Mouse (Mus musculus) liver, postnatal 0 days (tissue): Measurements from ENCODE around the gene Ccng1. TPM values are rescaled to one million over a fixed set of nuclear protein-coding genes. Genes with fewer than 3 reads are reported as not detected.

ENCODE experiments used
- ATAC-seq: fragments of 200-750 bp; cut with Nextera tagmentation; 2 replicates; pipeline ENCODE4 v1.8.0; 2017; ENCODE audit warnings: mild to moderate bottlenecking, moderate library complexity
- DNase-seq: peaks from one replicate; pipeline ENCODE4 v3.0.0-alpha.2; 2016
- H3K27ac ChIP-seq: fragments of 300-500 bp; sonication (generic); 2 replicates; pipeline ENCODE4 v1.5.1; 2014; ENCODE audit warnings: antibody characterized with exemption, moderate library complexity, mild to moderate bottlenecking, low read depth
- H3K27me3 ChIP-seq: fragments of 300-500 bp; sonication (generic); 2 replicates; pipeline ENCODE4 v1.6.1; 2014; ENCODE audit warnings: low read length, control low read depth, mixed read lengths; ENCODE audit not compliant: insufficient read depth
- H3K36me3 ChIP-seq: fragments of 300-500 bp; sonication (generic); replicated peaks from 2 replicates; pipeline ENCODE4 v1.6.1; 2014; ENCODE audit warnings: mild to moderate bottlenecking, control low read depth, low read length, moderate library complexity, mixed read lengths; ENCODE audit not compliant: insufficient read depth
- H3K4me1 ChIP-seq: fragments of 300-500 bp; sonication (generic); 2 replicates; pipeline ENCODE4 v1.6.1; 2014; ENCODE audit warnings: antibody characterized with exemption, mild to moderate bottlenecking, control low read depth; ENCODE audit not compliant: insufficient read depth
- H3K4me2 ChIP-seq: fragments of 300-500 bp; sonication (generic); 2 replicates; pipeline ENCODE4 v1.6.1; 2014; ENCODE audit warnings: low read depth, mild to moderate bottlenecking, low read length, moderate library complexity, mixed read lengths
- H3K4me3 ChIP-seq: fragments of 300-500 bp; sonication (generic); 2 replicates; pipeline ENCODE4 v1.5.1; 2014; ENCODE audit warnings: low read depth, low read length
- H3K9ac ChIP-seq: fragments of 300-500 bp; sonication (generic); replicated peaks from 2 replicates; pipeline ENCODE4 v1.6.1; 2014; ENCODE audit warnings: mild to moderate bottlenecking, moderate library complexity
- H3K9me3 ChIP-seq: fragments of 300-500 bp; sonication (generic); 2 replicates; pipeline ENCODE4 v1.6.1; 2016; ENCODE audit warnings: mild to moderate bottlenecking, control low read depth, low read length, mixed read lengths
- CTCF ChIP-seq: sonication (generic); IDR thresholded peaks from 2 replicates; pipeline ENCODE4 v1.5.1; 2016; ENCODE audit warnings: antibody characterized with exemption, low read depth
- EP300 ChIP-seq: IDR thresholded peaks from 2 replicates; pipeline ENCODE4 v1.6.1; 2016; ENCODE audit warnings: antibody characterized with exemption, low read depth, mild to moderate bottlenecking
- WGBS: fragments of 180-500 bp; shearing (Covaris S2); extraction: QIAGEN DNeasy Blood & Tissue Kit; methylation state at CpG from one replicate; pipeline ENCODE4 v1.1.7; 2014; ENCODE audit not compliant: insufficient replicate concordance; 5-methylcytosine and 5-hydroxymethylcytosine counted together
- polyA plus RNA-seq: library from polyadenylated mRNA; unstranded; fragments of >200 nt; fragmentation: Nextera tagmentation; extraction: Ambion mirVana; gene quantifications from 2 replicates; pipeline ENCODE4 v1.2.1, GENCODE M21; 2015

Ccng1 gene
- polyA plus RNA-seq: 11.3 and 11.7 TPM in 2 replicates

DNA sequence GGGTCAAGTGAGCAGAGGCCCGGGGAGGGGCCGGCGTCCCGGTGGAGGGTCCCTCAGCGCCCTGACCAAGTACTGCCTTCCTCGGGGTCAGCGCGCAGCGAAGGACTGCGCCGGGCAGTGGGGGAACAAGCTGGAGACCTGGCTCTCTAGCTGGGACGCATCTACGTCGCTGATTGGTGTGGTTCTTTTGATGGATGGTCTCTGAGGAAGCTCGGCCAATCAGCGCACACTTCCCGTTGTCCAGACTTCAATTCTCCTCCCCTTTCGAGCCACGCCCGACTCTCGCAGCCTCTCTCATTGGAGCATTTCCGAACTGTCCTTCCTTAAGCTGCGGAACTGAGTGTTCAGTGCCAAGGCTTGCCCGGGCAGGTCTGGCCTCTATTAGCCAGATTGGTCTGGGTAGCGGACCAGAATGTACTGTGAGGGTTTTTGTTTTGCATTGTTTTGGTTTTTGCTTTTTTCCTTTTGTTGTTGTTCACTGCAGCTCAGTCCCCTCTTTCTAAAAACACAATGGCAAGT is at the start of gene Ccng1:
Gene Ccng1 (minus strand): TSS at position 203 of the 519 bp plus-strand sequence.
- Histone ChIP-seq H3K4me2 (peak within 1 kb of the TSS; percentile 86), H3K27ac (peak within 1 kb of the TSS; percentile 84), H3K36me3 (peaks cover 16% of the 10 kb centered on the region), H3K27me3 (no peaks in the 10 kb centered on the region), H3K4me3 (peak within 1 kb of the TSS; percentile 97), H3K9ac (peak within 1 kb of the TSS; percentile 95), H3K4me1 (peaks cover 7% of the 10 kb centered on the region), H3K9me3 (no peaks in the 10 kb centered on the region)
- DNase-seq: peak; percentile 93
- ATAC-seq: peak; percentile 99
- TF ChIP-seq EP300 (no peak), CTCF (no peak)
- WGBS: under 1% methylated on average over 25 of the region's 25 CpGs

GRCm38 (mm10) chr11:40790307-40790706 is 35.2 kb upstream of the Ccng1 start:
- 59% methylated on average over 5 of the region's 5 CpGs for WGBS
- Histone ChIP-seq H3K27ac (no peak overlapping the region), H3K9ac (no peak overlapping the region), H3K9me3 (no peaks in the 10 kb centered on the region), H3K36me3 (no peaks in the 10 kb centered on the region), H3K4me1 (no peaks in the 10 kb centered on the region), H3K27me3 (no peaks in the 10 kb centered on the region), H3K4me2 (no peak overlapping the region), H3K4me3 (no peak overlapping the region)
- ATAC-seq (no peak), DNase-seq (no peak)
- no peak for TF ChIP-seq CTCF
- TF ChIP-seq EP300: no peak

DNA sequence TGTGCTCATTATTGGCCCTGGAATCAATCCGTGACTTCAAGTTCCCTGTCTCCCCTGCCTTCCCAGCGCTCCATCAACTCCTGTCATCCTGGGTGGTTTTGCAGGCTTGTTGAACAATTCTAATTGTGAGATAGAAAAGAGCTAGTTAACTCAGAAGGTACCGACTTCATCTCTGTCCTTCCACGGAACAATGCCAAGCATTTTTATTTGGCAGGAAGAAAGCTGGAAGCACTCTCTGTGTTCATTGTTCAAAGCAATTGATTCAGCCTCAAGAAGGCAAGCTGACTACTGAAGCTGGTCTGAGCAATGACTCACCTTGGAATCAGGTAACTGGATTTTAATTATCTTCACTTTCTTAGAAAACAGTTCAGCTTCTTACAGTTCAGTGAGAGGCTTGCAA is 34.6 kb upstream of the Ccng1 start:
- H3K4me2 ChIP-seq: no peak overlapping the region
- DNase-seq (no peak), ATAC-seq (no peak)
- H3K27me3 ChIP-seq: no peaks in the 10 kb centered on the region
- no peak overlapping the region for H3K27ac ChIP-seq
- WGBS: 56% methylated on average over 4 of the region's 4 CpGs
- no peaks in the 10 kb centered on the region for H3K9me3 ChIP-seq
- no peaks in the 10 kb centered on the region for H3K4me1 ChIP-seq
- TF ChIP-seq EP300: no peak
- TF ChIP-seq CTCF: no peak
- H3K36me3 ChIP-seq: no peaks in the 10 kb centered on the region
- H3K4me3 ChIP-seq: no peak overlapping the region
- no peak overlapping the region for H3K9ac ChIP-seq

DNA sequence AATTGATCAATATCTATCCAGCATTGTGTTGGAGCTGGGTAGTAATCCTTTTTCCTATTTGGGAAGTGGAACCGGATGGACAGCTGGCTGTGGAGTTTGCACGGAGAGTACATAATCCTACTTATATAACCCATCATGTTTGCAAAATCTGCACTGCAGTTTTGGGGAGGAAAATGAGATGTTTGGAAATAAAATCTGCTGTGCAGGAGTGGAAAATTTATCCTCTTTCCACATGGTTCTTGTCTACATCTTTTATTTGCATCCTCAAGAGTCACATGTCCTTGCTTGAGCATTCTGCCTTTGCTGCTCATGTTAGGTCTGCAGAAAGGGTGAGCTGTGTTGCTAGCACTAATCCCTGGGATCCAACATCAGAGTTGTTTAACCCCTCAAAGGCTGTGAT is 31.8 kb upstream of the Ccng1 start:
- Histone ChIP-seq H3K27ac (no peak overlapping the region), H3K4me3 (no peak overlapping the region), H3K9ac (no peak overlapping the region), H3K4me2 (no peak overlapping the region), H3K9me3 (no peaks in the 10 kb centered on the region), H3K27me3 (no peaks in the 10 kb centered on the region), H3K4me1 (no peaks in the 10 kb centered on the region), H3K36me3 (no peaks in the 10 kb centered on the region)
- TF ChIP-seq CTCF (no peak), EP300 (no peak)
- no peak for DNase-seq
- WGBS: 81% methylated on average over 2 of the region's 2 CpGs
- no peak for ATAC-seq

DNA sequence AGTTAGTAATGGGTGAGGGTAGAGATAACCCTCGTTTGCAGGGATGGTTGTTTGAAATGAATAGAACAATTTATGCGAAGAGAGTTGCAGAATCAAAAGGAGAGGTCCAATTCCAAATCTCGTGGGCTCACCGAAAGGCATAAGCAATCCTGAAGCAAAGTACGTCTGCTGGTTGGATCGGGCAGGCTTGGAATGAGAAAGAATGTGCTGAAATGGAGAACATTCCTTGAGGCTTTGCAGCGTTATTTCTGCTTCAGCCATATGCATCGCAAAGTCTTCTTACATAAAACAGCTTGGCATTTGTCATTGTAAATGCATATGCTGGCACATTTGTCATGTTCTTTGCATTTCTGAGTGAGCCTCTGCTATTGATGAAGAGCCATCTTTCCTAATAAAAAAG is 29.2 kb upstream of the Ccng1 start:
- no peaks in the 10 kb centered on the region for H3K4me1 ChIP-seq
- DNase-seq (no peak), ATAC-seq (no peak)
- no peak for TF ChIP-seq EP300
- no peak for TF ChIP-seq CTCF
- H3K36me3 ChIP-seq: no peaks in the 10 kb centered on the region
- no peak overlapping the region for H3K4me3 ChIP-seq
- 68% methylated on average over 8 of the region's 8 CpGs for WGBS
- no peak overlapping the region for H3K4me2 ChIP-seq
- H3K9me3 ChIP-seq: no peaks in the 10 kb centered on the region
- no peak overlapping the region for H3K9ac ChIP-seq
- no peaks in the 10 kb centered on the region for H3K27me3 ChIP-seq
- H3K27ac ChIP-seq: no peak overlapping the region

GRCm38 (mm10) chr11:40783346-40783745 is 28.2 kb upstream of the Ccng1 start:
- ATAC-seq (no peak), DNase-seq (no peak)
- H3K4me1 ChIP-seq: no peaks in the 10 kb centered on the region
- 80% methylated on average over 1 of the region's 1 CpGs for WGBS
- TF ChIP-seq EP300: no peak
- H3K27me3 ChIP-seq: no peaks in the 10 kb centered on the region
- H3K9ac ChIP-seq: no peak overlapping the region
- no peaks in the 10 kb centered on the region for H3K36me3 ChIP-seq
- H3K27ac ChIP-seq: no peak overlapping the region
- no peak overlapping the region for H3K4me3 ChIP-seq
- no peaks in the 10 kb centered on the region for H3K9me3 ChIP-seq
- H3K4me2 ChIP-seq: no peak overlapping the region

DNA sequence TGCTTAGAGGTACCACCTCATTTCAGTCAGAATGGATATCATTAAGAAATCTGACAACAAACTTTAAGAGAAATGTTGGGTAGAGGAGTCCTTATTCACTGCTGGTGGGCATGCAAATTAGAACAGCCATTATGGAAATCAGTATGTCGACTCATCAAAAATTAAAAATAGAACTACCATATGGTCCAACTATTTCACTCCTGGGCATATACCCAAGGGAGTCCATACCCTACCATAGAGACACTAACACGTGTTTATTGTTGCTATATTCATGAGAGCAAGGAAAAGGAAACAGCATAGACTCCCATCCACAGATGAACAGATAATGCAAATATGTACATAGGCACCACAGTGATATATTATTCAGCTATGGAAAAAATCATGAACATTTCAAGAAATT is 26.7 kb upstream of the Ccng1 start:
- Histone ChIP-seq H3K4me1 (no peaks in the 10 kb centered on the region), H3K9me3 (no peaks in the 10 kb centered on the region), H3K36me3 (no peaks in the 10 kb centered on the region), H3K4me2 (no peak overlapping the region), H3K27ac (no peak overlapping the region), H3K4me3 (no peak overlapping the region), H3K27me3 (no peaks in the 10 kb centered on the region), H3K9ac (no peak overlapping the region)
- DNase-seq: no peak
- WGBS: 72% methylated on average over 2 of the region's 2 CpGs
- TF ChIP-seq EP300 (no peak), CTCF (no peak)
- ATAC-seq: no peak
